Mouse (Mus musculus) cerebellum, adult 9-10 months (tissue): Measurements from ENCODE around the gene Mkrn2.
"Not testable (repeated sequence)": the region's sequence is repeated elsewhere in the genome, so short reads cannot be mapped to it uniquely, and the experiment has no call there.

Source experiments
- DNase-seq: peaks from one replicate; pipeline ENCODE4 v3.0.0; 2022

The Mkrn2 gene

DNA sequence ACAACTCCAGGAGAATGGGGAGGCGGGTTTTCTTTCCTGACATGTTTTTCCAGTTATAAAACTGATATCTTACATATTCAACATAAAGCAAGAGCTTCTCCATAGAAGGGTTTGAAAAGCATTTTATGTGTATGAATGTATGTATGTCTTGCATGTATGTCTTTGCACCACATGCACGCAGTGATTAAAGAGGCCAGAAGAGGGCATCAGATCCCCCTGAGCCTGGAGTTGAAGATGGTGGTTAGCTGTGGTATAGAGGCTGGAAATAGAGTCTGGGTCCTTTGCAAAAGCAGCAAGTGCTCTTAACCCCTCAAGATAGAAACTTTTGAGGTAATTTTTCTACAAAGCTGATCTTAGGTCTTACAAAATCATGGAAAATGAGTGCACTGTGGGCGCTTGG lies 7.4 kb downstream of the Mkrn2 start:
- no peak for DNase-seq

DNA sequence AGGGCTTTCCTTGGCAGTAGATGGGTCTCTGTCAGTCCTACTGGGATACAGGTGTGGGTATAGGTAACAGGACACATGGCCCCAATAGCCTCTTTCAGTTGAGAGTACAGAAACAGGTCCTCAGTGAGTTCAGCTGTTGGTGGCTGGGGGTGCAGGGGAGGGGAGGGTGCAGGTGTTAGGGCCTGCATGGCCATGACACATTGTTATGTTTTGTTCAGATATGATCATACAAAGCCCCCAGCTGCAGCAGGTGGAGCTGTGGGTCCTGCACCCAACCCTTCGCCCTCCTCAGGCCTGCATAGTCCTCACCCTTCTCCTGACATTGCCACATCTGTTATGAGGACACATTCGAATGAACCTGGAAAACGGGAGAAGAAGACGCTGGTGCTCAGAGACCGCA lies 8.6 kb downstream of the Mkrn2 start:
- no peak for DNase-seq

DNA sequence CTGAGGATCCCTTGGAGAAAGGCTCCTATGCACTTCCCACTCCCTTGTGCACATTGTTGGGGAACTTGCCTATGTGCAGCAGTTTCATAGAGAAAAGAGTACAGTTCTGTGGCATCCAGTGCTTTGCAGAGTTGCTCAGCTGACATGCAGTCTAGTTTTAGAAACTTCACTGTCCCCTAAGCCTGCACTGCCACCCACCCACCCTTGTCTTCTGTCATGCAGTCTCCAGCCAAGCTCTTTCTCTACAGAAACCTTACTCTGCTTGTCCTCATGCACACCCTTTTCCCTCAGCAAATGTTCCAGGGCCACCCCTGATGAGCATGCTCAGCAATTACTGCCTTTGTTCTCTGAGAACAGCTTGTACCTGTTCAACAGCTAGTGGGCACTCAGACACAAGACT lies 12.1 kb downstream of the Mkrn2 start:
- no peak for DNase-seq

DNA sequence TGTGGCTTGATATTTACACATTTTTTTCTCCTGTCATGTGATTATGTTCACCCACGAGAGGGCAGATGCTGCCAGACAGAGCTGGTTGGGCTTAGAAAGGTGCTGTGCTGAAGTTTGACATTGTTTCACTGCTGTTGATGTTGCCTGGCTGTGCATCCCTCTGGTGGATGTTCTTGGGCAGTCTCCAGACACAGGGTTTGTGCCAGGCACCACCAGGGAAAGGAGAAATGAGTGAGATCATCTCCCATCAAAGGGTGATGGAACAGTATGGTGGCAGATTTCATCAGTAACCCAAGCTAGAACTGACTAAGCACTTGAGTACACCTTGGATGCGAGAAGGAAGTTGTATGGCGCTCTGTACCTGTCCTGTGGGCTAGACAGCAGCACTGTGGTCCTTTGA lies 14.3 kb downstream of the Mkrn2 start:
- no peak for DNase-seq

DNA sequence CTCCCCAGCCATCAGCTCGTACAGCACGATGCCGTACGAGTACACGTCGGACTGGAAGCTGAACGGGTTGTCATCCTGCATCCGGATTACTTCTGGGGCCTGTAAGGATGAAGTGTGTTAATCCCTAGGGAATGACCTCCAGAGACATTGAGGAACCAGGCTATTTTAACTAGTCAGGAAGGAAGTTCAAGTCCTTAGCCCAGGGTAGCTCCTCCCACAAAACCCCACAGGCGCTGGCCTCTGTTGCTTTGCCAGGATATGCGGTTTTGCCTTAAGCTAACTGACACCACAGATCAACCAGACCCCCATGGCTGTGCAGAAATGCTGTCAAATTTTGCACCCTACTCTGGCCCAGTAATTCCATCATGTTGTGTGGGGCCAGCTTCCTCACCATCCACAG lies 18.1 kb downstream of the Mkrn2 start:
- DNase-seq, result no peak

DNA sequence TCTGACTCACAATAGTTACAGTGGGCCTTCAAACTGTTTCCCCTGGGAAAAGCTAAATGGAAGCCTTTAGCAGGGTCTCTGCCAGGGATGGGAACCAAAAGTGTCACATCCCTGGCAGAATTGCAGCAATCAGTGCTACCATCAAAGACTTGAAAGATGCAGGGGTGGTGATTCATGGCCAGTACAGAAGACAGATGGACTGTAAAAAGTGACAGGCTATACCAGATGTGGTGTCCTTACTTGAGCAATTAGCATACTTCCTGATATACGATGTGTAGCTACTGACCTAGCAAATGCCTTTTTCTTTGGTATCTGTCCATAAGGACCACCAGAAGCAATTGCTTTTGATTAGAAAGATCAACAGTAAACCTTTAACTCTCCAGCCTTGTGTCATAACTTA lies 19.2 kb downstream of the Mkrn2 start:
- DNase-seq, result no peak

DNA sequence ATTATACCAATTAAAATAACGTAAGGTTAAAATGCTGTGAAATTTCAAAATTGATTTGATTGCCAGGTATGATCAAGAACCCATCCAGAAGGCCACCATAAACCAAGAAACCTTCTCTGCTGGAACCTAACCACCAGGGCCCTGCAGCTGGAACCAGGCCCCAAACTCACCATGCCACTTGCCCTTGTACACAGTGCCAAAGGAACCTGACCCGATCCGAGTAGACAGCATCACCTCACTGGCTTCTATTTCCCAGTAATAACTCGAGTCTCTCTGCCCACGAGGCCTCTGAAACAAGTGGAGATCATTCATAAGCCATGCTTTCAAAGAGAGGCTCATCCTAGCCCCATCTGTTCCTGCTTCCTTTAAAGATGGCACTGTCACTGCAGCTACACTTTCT lies 24.4 kb downstream of the Mkrn2 start:
- no peak for DNase-seq

DNA sequence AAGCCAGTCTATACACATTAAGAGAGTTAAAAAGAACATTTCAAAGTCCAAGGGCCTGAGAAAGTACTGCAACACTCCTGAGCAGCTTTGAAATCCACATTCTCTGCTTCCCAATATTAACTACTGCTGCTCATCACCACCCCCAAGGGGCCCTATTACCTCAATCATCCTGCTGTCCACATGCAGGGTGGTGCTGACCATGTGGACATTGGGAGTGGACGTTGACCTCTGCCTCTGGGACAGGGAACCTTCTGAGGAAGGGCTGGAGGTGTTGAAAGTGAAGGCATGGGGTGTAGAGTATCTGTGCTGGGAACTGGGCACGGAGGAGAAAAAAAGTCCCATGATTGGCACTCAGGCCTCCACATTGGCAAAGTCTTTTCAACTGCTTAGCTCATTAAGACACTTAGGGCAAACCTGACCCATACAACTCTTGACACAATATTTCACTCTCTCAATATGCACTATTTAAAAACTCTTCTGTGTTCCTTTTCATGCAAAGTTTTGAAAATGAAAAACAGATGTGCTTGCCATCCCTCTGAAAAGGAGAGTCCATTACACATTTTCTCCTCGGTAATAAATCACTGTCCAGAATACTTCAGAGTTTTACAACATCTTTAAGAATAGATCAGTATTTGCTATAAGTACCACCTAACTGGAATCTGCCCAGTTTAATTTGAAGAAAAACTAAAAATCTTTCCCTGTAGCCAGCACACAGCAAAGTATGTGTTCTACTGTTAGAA lies 29.5 kb downstream of the Mkrn2 start:
- DNase-seq, result no peak

DNA sequence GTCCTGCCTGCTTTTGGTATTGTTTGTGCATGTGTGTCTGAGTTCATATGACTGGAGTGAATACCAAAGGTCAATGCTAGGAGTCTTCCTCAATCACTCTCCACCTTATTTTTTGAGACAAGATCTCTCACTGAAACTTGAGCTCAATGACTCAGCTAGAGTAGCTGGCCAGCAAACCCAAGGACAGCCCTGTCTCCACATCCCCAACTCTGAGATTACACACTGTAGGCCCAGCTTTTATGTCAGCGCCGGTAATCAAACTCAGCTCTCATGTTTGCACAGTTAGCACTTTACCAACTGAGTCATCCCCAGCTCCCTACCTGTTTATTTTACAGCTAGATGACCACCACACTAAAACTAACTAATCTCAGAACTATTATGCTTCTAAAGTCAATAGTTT lies 32.3 kb downstream of the Mkrn2 start:
- no peak for DNase-seq

DNA sequence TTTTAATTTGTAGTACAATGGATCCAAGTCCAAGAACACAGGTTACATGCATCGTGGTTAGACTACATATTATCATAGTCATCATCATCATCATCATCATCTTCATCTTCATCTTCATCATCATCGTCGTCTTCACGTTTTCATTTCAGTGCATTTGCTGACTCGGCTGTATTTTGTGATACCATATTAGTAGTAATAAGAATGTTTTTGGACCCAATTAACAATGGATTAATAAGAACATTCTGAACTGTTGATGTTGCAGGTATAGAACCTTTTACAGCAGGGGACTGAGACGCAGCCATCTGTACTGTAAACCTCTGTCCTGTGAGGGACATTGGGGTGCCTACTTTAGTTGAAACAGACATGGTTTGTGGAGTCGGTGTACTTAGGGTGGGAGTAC lies 36.5 kb downstream of the Mkrn2 start:
- not testable (repeated sequence) for DNase-seq

DNA sequence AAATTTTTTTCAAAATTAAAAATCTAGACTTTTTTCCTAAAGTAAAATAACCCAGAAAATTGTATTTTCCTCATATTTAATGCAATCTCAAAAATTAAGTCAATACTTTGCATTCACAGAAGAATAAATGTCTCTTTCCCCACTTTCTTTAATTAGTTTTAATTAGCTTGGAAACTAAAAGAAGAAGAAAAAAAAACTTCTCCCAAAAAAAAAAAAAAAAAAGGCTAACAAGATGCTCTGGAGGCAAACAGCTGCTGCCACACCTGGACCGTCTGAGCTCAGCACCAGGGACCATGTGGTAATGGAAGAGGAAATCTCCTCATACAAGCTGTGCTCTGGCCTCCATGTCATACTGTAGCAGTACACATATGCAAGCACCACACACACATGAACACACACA lies 41.6 kb downstream of the Mkrn2 start:
- no peak for DNase-seq

DNA sequence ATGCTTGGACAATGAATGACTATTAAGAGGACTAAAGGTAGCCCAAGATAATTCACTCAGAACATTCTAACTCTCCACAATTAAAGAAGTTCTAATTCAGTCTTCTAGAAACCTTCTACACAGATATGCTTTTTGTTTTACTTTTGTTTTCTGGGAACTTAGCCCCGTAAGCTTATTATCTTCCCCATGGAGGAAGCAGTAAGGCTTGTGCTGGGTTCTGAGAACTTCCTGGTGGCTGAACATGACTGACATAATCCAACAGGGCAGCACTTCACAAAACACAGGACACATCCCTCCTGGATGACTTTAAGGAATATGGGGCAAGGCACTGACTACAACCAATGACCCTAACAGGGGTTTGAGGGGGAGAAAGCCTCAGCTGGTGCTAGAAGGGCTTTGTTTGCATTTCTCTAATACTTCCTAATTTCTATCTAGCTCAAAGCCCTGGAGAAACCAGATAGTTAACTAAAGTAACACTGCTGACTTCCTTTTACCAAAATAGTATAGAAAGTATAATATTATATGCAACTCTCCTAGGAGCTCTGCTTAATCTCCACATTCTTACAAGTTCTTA lies 48.2 kb downstream of the Mkrn2 start:
- DNase-seq, result no peak

DNA sequence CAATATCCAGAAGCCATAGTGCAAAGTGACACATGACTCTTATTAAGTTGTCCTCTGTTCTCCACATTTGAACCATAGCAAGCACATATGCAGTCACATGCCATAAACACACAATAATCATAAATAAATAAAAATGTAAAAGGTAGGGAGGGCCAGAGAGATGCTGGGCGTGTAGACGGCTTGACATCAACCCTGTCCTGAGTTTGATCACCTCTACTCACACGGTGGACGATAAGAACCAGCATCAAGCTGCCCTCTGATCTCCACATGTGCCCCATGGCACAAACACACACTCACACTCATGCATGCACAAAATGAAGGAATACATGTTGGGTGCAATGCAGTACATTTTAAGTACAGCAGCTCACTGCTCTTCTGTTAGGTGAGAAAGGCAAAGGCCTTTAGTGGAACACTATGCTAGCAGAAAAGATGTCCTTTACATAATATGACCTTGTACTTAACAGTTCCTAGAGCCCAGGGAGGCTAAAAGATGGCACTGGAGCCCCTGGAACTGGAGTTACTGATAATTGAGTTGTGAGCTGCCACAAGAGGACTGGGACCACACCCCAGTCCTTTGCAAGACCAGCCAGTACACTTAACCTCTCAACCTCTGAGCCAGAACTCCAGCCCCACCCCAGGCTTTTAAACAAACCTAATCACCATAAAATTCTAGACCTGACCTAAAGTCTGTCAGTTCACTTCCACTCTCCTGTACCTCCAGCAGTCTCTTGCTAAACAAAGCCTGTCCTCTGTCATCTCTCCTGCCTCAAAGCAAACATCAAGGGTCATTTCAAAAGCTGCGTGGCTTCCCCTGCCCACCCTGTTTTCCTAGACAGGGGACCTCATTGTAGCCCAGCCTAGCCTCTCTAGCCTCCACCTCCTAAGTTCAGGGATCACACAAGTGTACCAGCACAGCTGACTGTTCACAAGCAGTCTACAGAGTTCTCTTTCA lies 49.0 kb downstream of the Mkrn2 start:
- DNase-seq, result no peak

DNA sequence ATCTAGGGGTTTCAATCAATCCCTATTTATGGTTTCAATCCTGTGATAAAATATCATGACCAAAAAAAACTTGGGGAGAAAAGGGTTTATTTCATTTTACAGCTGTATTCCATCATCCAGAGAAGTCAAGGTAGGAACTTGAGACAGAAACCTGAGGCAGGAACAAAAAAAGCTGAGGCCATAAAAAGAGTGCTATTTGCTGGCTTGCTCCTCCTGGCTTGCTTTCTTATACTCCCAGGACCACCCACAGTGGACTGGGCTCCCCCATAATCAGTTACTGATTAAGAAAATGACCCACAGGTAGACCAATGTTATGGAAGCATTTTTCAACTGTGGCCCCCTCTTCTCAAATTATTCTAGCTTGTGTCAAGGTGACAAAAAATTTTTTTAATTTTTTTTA lies 50.0 kb downstream of the Mkrn2 start:
- DNase-seq, result no peak

DNA sequence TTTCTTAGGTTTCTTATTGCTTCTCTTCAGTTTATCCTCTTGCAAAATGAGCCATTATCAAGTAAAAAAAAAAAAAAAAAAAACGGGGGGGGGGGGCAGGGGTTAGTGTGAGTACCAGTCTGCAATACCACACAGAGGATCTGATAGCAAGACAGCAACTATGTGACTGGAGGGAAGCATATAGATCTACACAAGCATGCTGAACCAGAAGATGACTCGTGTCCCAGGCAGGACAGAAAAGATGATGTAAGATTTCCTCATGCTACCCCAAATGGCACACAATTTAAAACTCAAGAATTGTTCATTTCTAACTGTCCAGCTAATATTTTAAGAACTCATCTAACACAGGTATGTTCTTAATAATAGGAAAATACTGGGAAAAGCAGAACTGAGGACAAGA lies 52.2 kb downstream of the Mkrn2 start:
- no peak for DNase-seq

DNA sequence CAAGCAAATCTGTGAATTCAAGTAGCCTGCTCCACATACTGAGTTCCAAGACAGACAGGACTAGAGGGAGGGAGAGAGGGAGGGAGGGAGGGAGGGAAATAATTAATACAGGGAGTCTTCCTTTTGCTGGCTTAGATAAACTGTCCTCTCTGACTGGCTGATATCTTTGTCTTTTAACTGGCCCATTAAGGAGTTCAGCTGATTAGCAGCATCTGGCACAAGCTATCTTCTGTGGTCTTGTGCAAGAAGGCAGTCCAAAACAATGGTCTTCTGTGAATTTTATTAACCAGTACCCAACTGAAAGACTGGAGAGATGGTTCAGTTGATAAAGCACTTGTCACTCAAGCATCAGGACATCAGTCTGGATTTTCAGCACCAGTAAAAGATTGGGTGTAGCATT lies 57.1 kb downstream of the Mkrn2 start:
- no peak for DNase-seq

DNA sequence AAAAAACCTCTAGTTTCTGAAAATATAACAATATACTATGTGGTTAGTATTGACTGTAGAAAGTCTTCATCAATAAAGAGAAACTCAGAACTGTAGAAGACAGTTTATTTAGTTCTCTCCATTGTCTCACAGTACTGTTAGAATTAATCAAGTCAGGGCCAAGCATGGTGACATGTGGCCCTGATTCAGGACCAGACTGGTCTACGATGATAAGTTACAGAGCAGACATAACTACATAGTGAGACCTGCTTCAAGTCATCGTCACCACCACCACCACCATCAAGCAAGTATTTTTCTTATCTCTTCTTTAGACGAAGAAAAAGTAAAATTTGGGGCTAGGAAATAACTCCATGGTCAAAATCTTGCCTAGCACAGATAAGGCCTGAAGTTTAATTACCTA lies 62.6 kb downstream of the Mkrn2 start:
- no peak for DNase-seq

DNA sequence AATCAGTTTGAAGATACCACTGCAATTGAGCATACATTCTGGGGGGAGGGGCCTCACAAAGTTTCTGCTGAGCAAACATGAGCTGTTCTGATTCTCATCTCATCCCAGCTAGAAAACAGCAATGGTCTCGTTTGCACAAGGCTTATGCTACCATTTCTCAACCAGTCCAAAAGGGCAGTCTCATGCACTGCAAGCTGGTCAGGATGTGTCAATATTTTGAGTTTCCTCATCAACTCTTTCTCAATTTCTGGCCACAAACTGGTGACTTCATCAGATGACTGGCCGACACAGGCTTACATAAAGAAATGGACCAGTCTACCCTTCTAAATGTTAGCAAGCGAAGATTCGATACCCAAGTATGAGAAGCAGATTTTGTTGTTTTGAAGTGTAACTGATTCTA lies 64.9 kb downstream of the Mkrn2 start:
- no peak for DNase-seq
